Mouse (Mus musculus): Measurements from ENCODE around the gene Micall1. TPM values are rescaled to one million over a fixed set of nuclear protein-coding genes. Genes with fewer than 3 reads are reported as not detected.

Micall1 gene
- total and polyA plus RNA-seq, 2 experiments from 2014 or later, result 10.3 to 35.5 TPM

DNA sequence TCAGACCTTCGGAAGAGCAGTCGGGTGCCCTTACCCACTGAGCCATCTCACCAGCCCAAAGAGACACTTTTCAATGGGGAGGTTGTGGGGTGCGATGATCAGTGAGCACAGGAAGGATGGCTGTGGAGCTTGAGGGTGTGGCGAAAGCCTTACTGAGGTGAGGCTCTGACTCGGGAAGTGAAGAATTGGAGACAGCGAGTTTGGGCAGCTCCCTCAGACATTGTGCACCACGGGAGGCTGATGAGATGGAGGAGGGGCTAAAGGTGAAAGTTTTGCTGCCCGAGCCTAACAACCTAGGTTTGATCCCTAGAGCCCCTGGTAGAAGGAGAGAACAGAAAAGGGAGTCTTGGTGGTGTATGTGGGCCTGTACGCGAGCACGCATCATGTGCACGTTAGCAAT, 34.6 kb downstream of the Micall1 start:
- Histone ChIP-seq H3K4me3 (ENCODE audit: low read depth, low read length) (no peak overlapping the region), H3K27ac (ENCODE audit: low read depth, low read length) (no peak overlapping the region), H3K4me1 (ENCODE audit: insufficient read depth, low read length) (peaks cover 4% of the 10 kb centered on the region; the same call in 1 of the 2 replicates), H3K9me3 (ENCODE audit: low read length) (no peaks in the 10 kb centered on the region), H3K27me3 (ENCODE audit: insufficient read depth, low read length) (no peaks in the 10 kb centered on the region), H3K9ac (replicated peaks; ENCODE audit: low read length, poor library complexity, severe bottlenecking) (no peak overlapping the region), H3K4me2 (ENCODE audit: low read depth, low read length, poor library complexity, severe bottlenecking) (no peak overlapping the region), H3K36me3 (ENCODE audit: insufficient read depth, low read length) (peaks cover 38% of the 10 kb centered on the region)
- 89% methylated on average over 12 of the region's 12 CpGs for WGBS
- no peak for TF ChIP-seq CTCF (IDR thresholded peaks at IDR 0.05)
- DNase-seq (ENCODE audit: low spot score) (no peak), ATAC-seq (ENCODE audit: low FRiP score) (no peak)

DNA sequence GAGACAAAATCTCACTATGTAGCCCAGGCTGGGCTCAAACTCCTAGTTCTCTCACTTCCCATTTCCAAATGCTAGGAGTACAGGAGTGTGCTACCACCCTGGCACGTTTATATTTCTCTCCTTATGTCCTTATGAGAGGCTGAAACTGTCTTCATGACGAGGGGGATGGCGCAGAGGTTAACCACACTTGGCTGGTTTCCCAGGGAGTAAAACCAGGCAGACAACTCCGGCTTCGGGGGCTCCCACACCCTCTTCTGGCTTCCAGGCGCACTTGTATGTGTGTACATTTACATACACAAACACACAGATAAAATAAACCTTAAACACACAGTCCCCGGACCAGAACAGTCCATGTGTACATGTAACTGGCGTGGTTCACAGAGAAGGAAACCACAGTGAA, 35.3 kb downstream of the Micall1 start:
- Histone ChIP-seq H3K9ac (replicated peaks; ENCODE audit: low read length, poor library complexity, severe bottlenecking) (no peak overlapping the region), H3K9me3 (ENCODE audit: low read length) (no peaks in the 10 kb centered on the region)
- DNase-seq (ENCODE audit: low spot score), result no peak

DNA sequence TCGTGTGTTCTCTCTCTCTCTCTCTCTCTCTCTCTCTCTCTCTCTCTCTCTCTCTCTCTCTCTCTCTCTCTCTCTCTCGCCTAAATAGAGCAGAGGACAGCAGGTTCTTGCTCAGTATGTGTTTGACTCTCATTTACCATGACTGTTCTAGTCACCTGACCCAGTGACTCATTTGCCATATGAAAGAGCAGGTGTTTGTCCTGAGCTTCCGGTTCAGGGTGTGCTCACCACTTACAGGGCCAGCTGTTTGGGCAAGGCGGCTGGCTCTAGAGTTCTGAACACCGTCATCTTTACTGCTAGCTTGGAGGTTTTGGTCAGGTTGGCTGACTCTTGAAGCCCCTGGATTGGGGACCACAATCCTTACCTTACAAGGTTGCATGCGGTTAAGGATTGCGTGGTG, 36.8 kb downstream of the Micall1 start:
- Histone ChIP-seq H3K9ac (replicated peaks; ENCODE audit: low read length, poor library complexity, severe bottlenecking) (no peak overlapping the region), H3K36me3 (ENCODE audit: insufficient read depth, low read length) (peaks cover 51% of the 10 kb centered on the region), H3K4me3 (ENCODE audit: low read depth, low read length) (no peak overlapping the region), H3K27me3 (ENCODE audit: insufficient read depth, low read length) (no peaks in the 10 kb centered on the region), H3K9me3 (ENCODE audit: low read length) (no peaks in the 10 kb centered on the region), H3K27ac (ENCODE audit: low read depth, low read length) (no peak overlapping the region), H3K4me1 (ENCODE audit: insufficient read depth, low read length) (peaks cover 4% of the 10 kb centered on the region; the same call in 1 of the 2 replicates), H3K4me2 (ENCODE audit: low read depth, low read length, poor library complexity, severe bottlenecking) (no peak overlapping the region)
- no peak for ATAC-seq (ENCODE audit: low FRiP score)
- 89% methylated on average over 7 of the region's 7 CpGs for WGBS
- DNase-seq (ENCODE audit: low spot score), result no peak
- no peak for TF ChIP-seq CTCF (IDR thresholded peaks at IDR 0.05)

More for the DNA sequence above, 35.3 kb downstream of the Micall1 start:
- Histone ChIP-seq H3K4me1 (ENCODE audit: insufficient read depth, low read length) (peaks cover 4% of the 10 kb centered on the region; the same call in 1 of the 2 replicates), H3K27me3 (ENCODE audit: insufficient read depth, low read length) (no peaks in the 10 kb centered on the region), H3K27ac (ENCODE audit: low read depth, low read length) (no peak overlapping the region), H3K36me3 (ENCODE audit: insufficient read depth, low read length) (peaks cover 42% of the 10 kb centered on the region), H3K4me3 (ENCODE audit: low read depth, low read length) (no peak overlapping the region), H3K4me2 (ENCODE audit: low read depth, low read length, poor library complexity, severe bottlenecking) (no peak overlapping the region)
- TF ChIP-seq CTCF (IDR thresholded peaks at IDR 0.05), result no peak
- no peak for ATAC-seq (ENCODE audit: low FRiP score)
- 88% methylated on average over 8 of the region's 8 CpGs for WGBS

DNA sequence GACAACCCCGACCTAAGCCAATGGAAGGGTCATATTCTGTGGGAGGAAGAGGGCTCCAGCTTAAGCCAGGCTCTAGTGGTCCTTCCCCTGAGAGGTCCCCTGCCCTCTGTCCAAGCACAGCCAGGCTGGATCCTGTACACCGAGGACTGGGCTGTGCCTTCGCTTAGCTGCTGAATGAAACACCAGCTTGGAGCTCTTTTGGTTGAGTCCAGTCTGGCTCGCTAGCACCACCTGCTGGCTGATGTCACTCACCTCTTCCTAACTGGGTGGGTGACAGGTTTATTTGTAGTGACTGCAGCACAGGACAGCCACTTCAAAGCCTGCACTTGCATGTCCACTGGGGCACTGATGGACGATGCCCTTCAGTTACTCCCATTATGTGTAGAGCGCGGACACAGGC, 39.8 kb downstream of the Micall1 start:
- peaks cover 5% of the 10 kb centered on the region; the same call in 1 of the 2 replicates for H3K4me1 ChIP-seq (ENCODE audit: insufficient read depth, low read length)
- no peaks in the 10 kb centered on the region for H3K27me3 ChIP-seq (ENCODE audit: insufficient read depth, low read length)
- H3K4me2 ChIP-seq (ENCODE audit: low read depth, low read length, poor library complexity, severe bottlenecking), result no peak overlapping the region
- ATAC-seq (ENCODE audit: low FRiP score) (no peak), DNase-seq (ENCODE audit: low spot score) (peak; percentile 88)
- H3K27ac ChIP-seq (ENCODE audit: low read depth, low read length), result no peak overlapping the region
- H3K4me3 ChIP-seq (ENCODE audit: low read depth, low read length), result no peak overlapping the region
- TF ChIP-seq CTCF (IDR thresholded peaks at IDR 0.05), result peak; percentile 93
- H3K9me3 ChIP-seq (ENCODE audit: low read length), result no peaks in the 10 kb centered on the region
- WGBS, result 58% methylated on average over 7 of the region's 7 CpGs
- peaks cover 64% of the 10 kb centered on the region for H3K36me3 ChIP-seq (ENCODE audit: insufficient read depth, low read length)
- no peak overlapping the region for H3K9ac ChIP-seq (replicated peaks; ENCODE audit: low read length, poor library complexity, severe bottlenecking)

- DNase-seq (ENCODE audit: low spot score), result peak; percentile 65
- Histone ChIP-seq H3K36me3 (ENCODE audit: insufficient read depth, low read length) (peaks cover 39% of the 10 kb centered on the region), H3K9ac (replicated peaks; ENCODE audit: low read length, poor library complexity, severe bottlenecking) (peak overlapping the region; percentile 39), H3K27ac (ENCODE audit: low read depth, low read length) (peak overlapping the region; percentile 85), H3K4me2 (ENCODE audit: low read depth, low read length, poor library complexity, severe bottlenecking) (no peak overlapping the region), H3K27me3 (ENCODE audit: insufficient read depth, low read length) (no peaks in the 10 kb centered on the region), H3K4me1 (ENCODE audit: insufficient read depth, low read length) (peaks cover 5% of the 10 kb centered on the region; the same call in 1 of the 2 replicates), H3K9me3 (ENCODE audit: low read length) (no peaks in the 10 kb centered on the region), H3K4me3 (ENCODE audit: low read depth, low read length) (no peak overlapping the region)
- ATAC-seq (ENCODE audit: low FRiP score), result peak; percentile 17; the same call in 1 of the 2 replicates
- WGBS, result 33% methylated on average over 8 of the region's 8 CpGs
- no peak for TF ChIP-seq CTCF (IDR thresholded peaks at IDR 0.05)
Observed at GRCm38 (mm10) chr15:79151881-79152280, 43.2 kb downstream of the Micall1 start.

DNA sequence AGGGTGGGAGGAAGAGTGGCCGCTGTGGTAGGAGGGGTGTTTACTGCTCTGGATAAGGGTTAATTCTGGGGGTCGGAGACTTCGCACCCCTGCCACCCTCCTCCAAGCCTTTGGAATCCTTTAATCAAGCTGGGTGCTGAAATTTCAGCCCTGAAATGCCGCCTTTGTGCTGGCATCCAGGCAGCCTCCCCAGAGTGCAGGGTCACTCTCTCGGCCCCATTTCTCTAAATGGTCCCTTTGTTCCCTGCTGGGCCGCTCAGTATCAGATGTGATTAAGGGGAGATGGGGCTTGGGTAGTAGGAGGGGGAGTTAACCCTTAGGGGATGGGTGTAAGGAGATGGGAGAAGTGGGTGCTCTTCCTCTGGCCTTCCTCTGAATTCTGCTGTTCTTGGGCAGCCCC, 44.0 kb downstream of the Micall1 start:
- no peak overlapping the region for H3K4me3 ChIP-seq (ENCODE audit: low read depth, low read length)
- WGBS, result 54% methylated on average over 6 of the region's 6 CpGs
- peak; percentile 39 for DNase-seq (ENCODE audit: low spot score)
- H3K4me2 ChIP-seq (ENCODE audit: low read depth, low read length, poor library complexity, severe bottlenecking), result no peak overlapping the region
- no peak for TF ChIP-seq CTCF (IDR thresholded peaks at IDR 0.05)
- peaks cover 31% of the 10 kb centered on the region for H3K36me3 ChIP-seq (ENCODE audit: insufficient read depth, low read length)
- peaks cover 5% of the 10 kb centered on the region; the same call in 1 of the 2 replicates for H3K4me1 ChIP-seq (ENCODE audit: insufficient read depth, low read length)
- H3K27ac ChIP-seq (ENCODE audit: low read depth, low read length), result peak overlapping the region; percentile 85
- no peak overlapping the region for H3K9ac ChIP-seq (replicated peaks; ENCODE audit: low read length, poor library complexity, severe bottlenecking)
- H3K9me3 ChIP-seq (ENCODE audit: low read length), result no peaks in the 10 kb centered on the region
- no peak for ATAC-seq (ENCODE audit: low FRiP score)
- H3K27me3 ChIP-seq (ENCODE audit: insufficient read depth, low read length), result no peaks in the 10 kb centered on the region

Data from midbrain, postnatal 0 days (tissue).